Mouse (Mus musculus): ENCODE measurements at regions not wholly inside any gene's neighbourhood (a gene's known extent, or its start where the extent isn't known, plus 50 kb on each side); places are given as distances from the start of the nearest gene placed in this dataset.
"Not testable (repeated sequence)": the region's sequence is repeated elsewhere in the genome, so short reads cannot be mapped to it uniquely, and the experiment has no call there.

- H3K36me3 ChIP-seq, result no peaks in the 10 kb centered on the region
- no peak overlapping the region for H3K27ac ChIP-seq (replicated peaks)
- H3K4me1 ChIP-seq (replicated peaks), result no peaks in the 10 kb centered on the region
- H3K9me3 ChIP-seq, result no peaks in the 10 kb centered on the region
- no peaks in the 10 kb centered on the region for H3K27me3 ChIP-seq
- WGBS, result 49% methylated on average over 2 of the region's 2 CpGs
- no peak overlapping the region for H3K9ac ChIP-seq
- no peak overlapping the region for H3K4me2 ChIP-seq
- no peak for ATAC-seq (ENCODE audit: low read depth)
- H3K4me3 ChIP-seq, result no peak overlapping the region
These were observed 1468.2 kb downstream of the Zfp704 start for GRCm38 (mm10) chr3:8141664-8142084.

- WGBS, result 60% methylated on average over 1 of the region's 1 CpGs
- H3K27ac ChIP-seq (replicated peaks); H3K4me1 ChIP-seq (replicated peaks); H3K4me3 ChIP-seq; H3K36me3 ChIP-seq; H3K4me2 ChIP-seq; H3K27me3 ChIP-seq; ATAC-seq (ENCODE audit: low read depth); H3K9me3 ChIP-seq; H3K9ac ChIP-seq: not testable (repeated sequence)
These were observed 1486.2 kb downstream of the Zfp704 start for GRCm38 (mm10) chr3:8123641-8124040.

GRCm38 (mm10) chr3:8123141-8123540, 1486.7 kb downstream of the Zfp704 start:
- Histone ChIP-seq H3K27ac (replicated peaks) (no peak overlapping the region), H3K4me1 (replicated peaks) (no peaks in the 10 kb centered on the region), H3K27me3 (no peaks in the 10 kb centered on the region), H3K4me2 (no peak overlapping the region), H3K4me3 (no peak overlapping the region), H3K36me3 (no peaks in the 10 kb centered on the region), H3K9ac (no peak overlapping the region), H3K9me3 (no peaks in the 10 kb centered on the region)
- WGBS, result 73% methylated on average over 3 of the region's 3 CpGs
- no peak for ATAC-seq (ENCODE audit: low read depth)

GRCm38 (mm10) chr3:8098291-8098690, 1478.0 kb upstream of the 1700008P02Rik start:
- H3K27ac ChIP-seq (replicated peaks), result no peak overlapping the region
- no peaks in the 10 kb centered on the region for H3K9me3 ChIP-seq
- no peak overlapping the region for H3K4me2 ChIP-seq
- 93% methylated on average over 1 of the region's 1 CpGs for WGBS
- H3K9ac ChIP-seq, result no peak overlapping the region
- no peaks in the 10 kb centered on the region for H3K4me1 ChIP-seq (replicated peaks)
- no peak overlapping the region for H3K4me3 ChIP-seq
- H3K27me3 ChIP-seq, result no peaks in the 10 kb centered on the region
- no peak for ATAC-seq (ENCODE audit: low read depth)
- no peaks in the 10 kb centered on the region for H3K36me3 ChIP-seq

- ATAC-seq (ENCODE audit: low read depth), result no peak
- H3K36me3 ChIP-seq, result no peaks in the 10 kb centered on the region
- H3K9ac ChIP-seq, result no peak overlapping the region
- no peak overlapping the region for H3K4me3 ChIP-seq
- no peak overlapping the region for H3K4me2 ChIP-seq
- H3K9me3 ChIP-seq, result 0 out of 2 replicates have a peak, but pooled peaks cover 5% of the 10 kb centered on the region
- no peak overlapping the region for H3K27ac ChIP-seq (replicated peaks)
- H3K27me3 ChIP-seq, result no peaks in the 10 kb centered on the region
- 70% methylated on average over 2 of the region's 2 CpGs for WGBS
- H3K4me1 ChIP-seq (replicated peaks), result no peaks in the 10 kb centered on the region
These were observed 1464.5 kb upstream of the 1700008P02Rik start for GRCm38 (mm10) chr3:8084749-8085148.

GRCm38 (mm10) chr3:8053711-8054110, 1433.5 kb upstream of the 1700008P02Rik start:
- no peak overlapping the region for H3K4me2 ChIP-seq
- H3K27ac ChIP-seq (replicated peaks), result no peak overlapping the region
- H3K9me3 ChIP-seq, result no peaks in the 10 kb centered on the region
- H3K9ac ChIP-seq, result no peak overlapping the region
- no peak for ATAC-seq (ENCODE audit: low read depth)
- no peaks in the 10 kb centered on the region for H3K36me3 ChIP-seq
- no peaks in the 10 kb centered on the region for H3K4me1 ChIP-seq (replicated peaks)
- no peaks in the 10 kb centered on the region for H3K27me3 ChIP-seq
- no peak overlapping the region for H3K4me3 ChIP-seq

- Histone ChIP-seq H3K27ac (replicated peaks) (no peak overlapping the region), H3K9me3 (no peaks in the 10 kb centered on the region), H3K27me3 (no peaks in the 10 kb centered on the region), H3K4me1 (replicated peaks) (no peaks in the 10 kb centered on the region), H3K4me2 (no peak overlapping the region), H3K4me3 (no peak overlapping the region), H3K36me3 (no peaks in the 10 kb centered on the region), H3K9ac (no peak overlapping the region)
- 92% methylated on average over 4 of the region's 4 CpGs for WGBS
- no peak for ATAC-seq (ENCODE audit: low read depth)
These were observed 1430.9 kb upstream of the 1700008P02Rik start for GRCm38 (mm10) chr3:8051167-8051566.

GRCm38 (mm10) chr3:8049706-8050105, 1429.5 kb upstream of the 1700008P02Rik start:
- WGBS, result 73% methylated on average over 1 of the region's 1 CpGs
- no peaks in the 10 kb centered on the region for H3K4me1 ChIP-seq (replicated peaks)
- no peak for ATAC-seq (ENCODE audit: low read depth)

GRCm38 (mm10) chr3:8046348-8046747, 1426.1 kb upstream of the 1700008P02Rik start:
- Histone ChIP-seq H3K9me3 (no peaks in the 10 kb centered on the region), H3K9ac (no peak overlapping the region)

More at GRCm38 (mm10) chr3:8049706-8050105, 1429.5 kb upstream of the 1700008P02Rik start:
- Histone ChIP-seq H3K4me2 (no peak overlapping the region), H3K9me3 (no peaks in the 10 kb centered on the region), H3K27ac (replicated peaks) (no peak overlapping the region), H3K4me3 (no peak overlapping the region), H3K27me3 (no peaks in the 10 kb centered on the region), H3K9ac (no peak overlapping the region), H3K36me3 (no peaks in the 10 kb centered on the region)

GRCm38 (mm10) chr3:8036697-8037096, 1416.5 kb upstream of the 1700008P02Rik start:
- Histone ChIP-seq H3K9me3 (no peaks in the 10 kb centered on the region), H3K4me2 (no peak overlapping the region), H3K4me3 (no peak overlapping the region), H3K27ac (replicated peaks) (no peak overlapping the region), H3K36me3 (no peaks in the 10 kb centered on the region), H3K9ac (no peak overlapping the region), H3K4me1 (replicated peaks) (peaks cover 22% of the 10 kb centered on the region), H3K27me3 (no peaks in the 10 kb centered on the region)
- ATAC-seq (ENCODE audit: low read depth), result 0 out of 2 replicates have a peak, but pooled peaks have one; percentile 50
- WGBS, result 14% methylated on average over 1 of the region's 1 CpGs

More at GRCm38 (mm10) chr3:8046348-8046747, 1426.1 kb upstream of the 1700008P02Rik start:
- Histone ChIP-seq H3K4me2 (no peak overlapping the region), H3K36me3 (no peaks in the 10 kb centered on the region), H3K4me3 (no peak overlapping the region), H3K27ac (replicated peaks) (no peak overlapping the region), H3K4me1 (replicated peaks) (no peaks in the 10 kb centered on the region), H3K27me3 (no peaks in the 10 kb centered on the region)
- ATAC-seq (ENCODE audit: low read depth), result no peak
- WGBS, result 56% methylated on average over 3 of the region's 3 CpGs

GRCm38 (mm10) chr3:8035091-8035729, 1415.0 kb upstream of the 1700008P02Rik start:
- Histone ChIP-seq H3K4me1 (replicated peaks) (peaks cover 22% of the 10 kb centered on the region), H3K9me3 (no peaks in the 10 kb centered on the region), H3K27me3 (no peaks in the 10 kb centered on the region), H3K27ac (replicated peaks) (no peak overlapping the region), H3K4me3 (no peak overlapping the region), H3K4me2 (no peak overlapping the region), H3K9ac (no peak overlapping the region), H3K36me3 (no peaks in the 10 kb centered on the region)
- WGBS, result 69% methylated on average over 14 of the region's 14 CpGs
- ATAC-seq (ENCODE audit: low read depth), result no peak

GRCm38 (mm10) chr3:8026325-8027017, 1406.2 kb upstream of the 1700008P02Rik start:
- H3K4me1 ChIP-seq (replicated peaks), result no peaks in the 10 kb centered on the region
- H3K9ac ChIP-seq, result no peak overlapping the region
- no peaks in the 10 kb centered on the region for H3K9me3 ChIP-seq
- 72% methylated on average over 4 of the region's 4 CpGs for WGBS
- H3K4me3 ChIP-seq, result no peak overlapping the region
- ATAC-seq (ENCODE audit: low read depth), result no peak
- H3K27me3 ChIP-seq, result no peaks in the 10 kb centered on the region
- H3K27ac ChIP-seq (replicated peaks), result no peak overlapping the region
- no peak overlapping the region for H3K4me2 ChIP-seq
- no peaks in the 10 kb centered on the region for H3K36me3 ChIP-seq
